Mouse (Mus musculus) liver, embryonic 14.5 days (tissue): ENCODE measurements around the gene Kcnk18.

Experiments used
- CTCF ChIP-seq: IDR thresholded peaks from 2 replicates; pipeline ENCODE4 v1.5.1; 2016; ENCODE audit warnings: antibody characterized with exemption, low read depth, control low read depth
- EP300 ChIP-seq: IDR thresholded peaks from 2 replicates; pipeline ENCODE4 v1.6.1; 2016; ENCODE audit warnings: antibody characterized with exemption, low read depth

- TF ChIP-seq CTCF (no peak), EP300 (no peak)
These were observed at the start of gene Kcnk18 for GRCm38 (mm10) chr19:59218991-59219390.
